Mouse (Mus musculus) Muller cell, postnatal 12 days (primary cell): ENCODE results near the gene Zfp109.
"Not testable (repeated sequence)": the region's sequence is repeated elsewhere in the genome, so short reads cannot be mapped to it uniquely, and the experiment has no call there.

Experiments
- DNase-seq: peaks from one replicate; pipeline ENCODE4 v3.0.0-alpha.2; 2015; ENCODE audit errors: inconsistent ontology term

Zfp109 gene

DNA sequence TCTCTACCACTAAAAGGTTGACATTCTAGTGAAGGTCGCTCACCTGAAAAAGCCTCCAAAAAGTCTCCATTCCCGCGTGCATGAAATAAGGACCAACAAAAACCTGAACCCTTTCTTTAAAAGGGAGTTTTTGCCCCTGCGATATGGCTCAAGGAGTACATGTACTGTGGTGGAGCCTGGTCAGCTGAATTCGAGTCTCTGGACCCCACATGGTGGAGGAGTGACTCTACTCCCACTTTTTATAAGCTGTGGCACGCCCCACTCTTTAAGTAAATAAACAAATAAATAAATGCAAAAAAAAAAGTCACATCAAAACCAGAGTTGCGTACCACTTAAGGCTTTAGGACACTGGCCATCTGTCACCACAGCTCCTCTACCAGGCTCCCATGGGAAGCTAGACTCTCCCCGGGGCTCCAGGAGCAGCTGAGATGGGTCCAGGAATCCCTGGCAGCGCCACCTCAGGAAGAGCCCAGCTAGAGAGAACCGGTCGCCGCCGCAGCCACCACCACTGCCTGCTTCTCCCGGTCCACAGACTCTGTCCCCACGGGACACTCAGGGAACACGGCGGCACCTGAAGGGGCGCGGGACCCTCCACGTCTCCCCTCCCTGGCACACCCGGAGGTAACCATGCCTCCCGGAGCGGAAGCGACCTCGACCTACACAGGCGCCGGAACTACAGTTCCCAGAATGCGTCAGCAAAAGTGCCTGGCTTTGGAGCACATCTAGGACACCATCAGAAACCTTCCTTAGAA, at the start of gene Zfp109:
Gene Zfp109 (minus strand): TSS at position 521 of the 752 bp plus-strand sequence.
- DNase-seq: peak; percentile 47

DNA sequence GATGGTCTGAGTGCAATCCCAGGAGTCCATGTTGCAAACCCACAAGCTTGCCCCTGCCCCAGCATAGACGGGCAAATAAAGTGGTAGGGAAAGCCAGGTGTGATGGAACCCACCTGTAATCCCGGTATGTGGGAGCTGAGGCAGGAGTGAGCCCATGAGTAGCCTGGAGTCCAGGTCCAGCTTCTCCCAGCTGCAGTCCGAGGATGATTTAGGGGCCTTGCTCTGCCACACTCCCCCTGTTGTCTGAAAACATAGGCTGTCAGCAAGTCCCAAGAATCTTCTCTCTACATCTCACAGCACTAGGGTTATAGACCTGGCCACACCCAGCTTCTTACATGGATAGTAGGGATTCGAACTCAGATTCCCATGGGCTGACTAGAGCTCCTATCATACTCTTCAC, 49.6 kb upstream of the Zfp109 start:
- DNase-seq: no peak

DNA sequence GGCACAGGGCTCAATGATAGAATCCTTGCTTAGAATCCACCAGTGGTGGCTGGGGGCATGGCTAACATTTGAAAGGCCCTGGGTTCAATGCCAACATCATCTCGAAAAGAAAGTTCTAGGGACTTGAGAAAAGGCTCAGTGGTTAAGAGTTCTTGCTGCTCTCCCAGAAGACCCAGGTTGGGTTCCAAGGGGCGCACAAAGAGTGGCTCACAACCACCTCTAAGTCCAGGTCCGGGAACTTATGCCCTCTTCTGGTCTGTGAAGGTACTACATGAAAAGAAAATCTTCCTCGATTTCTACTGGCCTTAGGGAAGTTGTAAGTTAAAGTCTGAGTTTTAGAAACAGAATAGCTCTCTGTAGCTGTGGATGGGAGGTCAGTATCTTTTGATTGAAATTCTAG, 48.7 kb upstream of the Zfp109 start:
- no peak for DNase-seq

DNA sequence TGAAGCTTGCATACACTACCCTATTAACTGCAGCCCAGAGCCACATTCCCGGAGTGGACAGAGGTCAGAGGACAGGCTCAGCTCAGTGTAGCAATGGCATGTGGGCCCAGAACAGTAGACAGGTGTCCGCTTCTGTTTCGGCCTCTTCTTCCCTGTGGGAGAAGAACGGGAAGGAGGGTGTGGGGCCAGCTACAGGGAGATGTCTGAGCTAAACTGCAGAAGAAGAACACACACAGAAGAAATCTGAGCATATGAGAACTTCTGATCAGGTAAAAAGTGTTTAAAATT, 43.4 kb upstream of the Zfp109 start:
- no peak for DNase-seq

DNA sequence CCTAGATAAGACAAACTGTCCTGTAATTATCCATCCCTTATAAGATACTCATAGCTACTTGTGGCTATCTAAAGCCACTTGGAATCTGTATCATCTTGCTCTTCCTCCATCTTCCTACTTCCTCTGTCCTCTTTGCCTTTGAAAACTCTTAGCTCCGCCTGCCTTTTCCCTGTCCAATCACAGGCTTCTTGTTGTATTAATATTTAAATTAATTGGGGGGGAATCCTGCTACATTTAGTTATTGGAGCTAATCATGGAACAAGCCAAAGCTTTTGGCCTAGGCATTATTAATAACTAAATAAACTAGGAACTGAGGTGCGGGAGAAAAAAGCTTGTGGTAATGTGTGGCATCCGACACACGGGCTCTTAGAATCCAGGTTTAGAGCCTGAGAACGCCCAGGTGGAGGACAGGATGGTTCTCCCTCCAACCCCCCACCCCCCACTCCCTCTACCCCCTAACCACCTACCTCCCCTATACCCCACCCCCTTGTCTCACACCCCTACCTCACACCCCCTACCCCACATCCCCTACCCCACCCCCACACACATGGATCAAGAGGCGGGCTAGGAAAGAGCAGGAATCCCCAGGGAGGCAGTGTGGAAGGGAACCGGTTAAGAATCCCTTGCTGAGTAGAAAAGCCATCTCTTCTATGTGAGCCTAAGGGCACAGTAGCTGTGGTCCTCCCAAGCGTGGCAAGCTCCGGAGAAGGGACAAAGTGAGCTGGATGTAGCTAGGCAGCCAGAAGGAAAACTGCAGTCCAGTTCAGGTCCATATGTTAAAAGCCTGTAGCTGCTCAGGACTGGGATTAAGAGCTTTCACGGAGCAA, 42.9 kb upstream of the Zfp109 start:
- DNase-seq: no peak

DNA sequence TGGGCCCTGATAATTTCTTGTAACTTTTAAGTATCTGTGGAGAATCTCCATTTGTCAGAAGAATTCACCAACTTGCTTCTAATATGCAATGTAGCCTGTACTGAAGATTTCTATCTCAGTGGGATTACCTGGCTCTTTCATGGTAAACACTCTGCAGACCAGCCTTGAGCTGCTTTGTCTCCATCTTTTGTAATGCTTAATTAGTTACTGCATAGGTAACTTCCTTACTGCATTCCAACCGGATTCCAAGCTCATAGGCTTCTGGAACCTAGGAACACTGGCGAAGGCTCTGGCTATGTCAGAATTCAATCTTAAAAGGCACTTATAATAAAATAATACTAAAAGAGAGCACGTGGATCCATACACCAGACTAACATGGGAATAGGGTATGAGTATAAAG, 41.4 kb upstream of the Zfp109 start:
- not testable (repeated sequence) for DNase-seq

DNA sequence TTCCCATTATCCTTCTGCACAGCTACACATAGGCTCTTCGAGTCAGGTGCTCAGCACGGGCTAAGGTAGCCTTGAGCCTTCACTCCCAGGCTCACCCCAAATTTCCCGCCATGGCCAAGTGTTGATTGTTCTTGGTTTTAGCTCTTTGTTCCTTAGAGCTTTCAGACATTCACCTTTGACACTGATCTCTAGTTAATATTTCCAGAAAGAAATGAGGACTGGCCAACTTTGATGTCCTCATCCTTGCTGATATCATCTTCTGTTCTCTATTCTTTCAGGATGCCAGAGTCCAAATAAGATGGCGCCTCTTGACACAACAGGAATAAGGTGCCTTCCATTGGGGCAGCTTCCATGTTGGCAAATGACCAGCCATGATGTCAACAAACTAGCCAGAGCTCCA, 37.1 kb upstream of the Zfp109 start:
- DNase-seq: no peak

DNA sequence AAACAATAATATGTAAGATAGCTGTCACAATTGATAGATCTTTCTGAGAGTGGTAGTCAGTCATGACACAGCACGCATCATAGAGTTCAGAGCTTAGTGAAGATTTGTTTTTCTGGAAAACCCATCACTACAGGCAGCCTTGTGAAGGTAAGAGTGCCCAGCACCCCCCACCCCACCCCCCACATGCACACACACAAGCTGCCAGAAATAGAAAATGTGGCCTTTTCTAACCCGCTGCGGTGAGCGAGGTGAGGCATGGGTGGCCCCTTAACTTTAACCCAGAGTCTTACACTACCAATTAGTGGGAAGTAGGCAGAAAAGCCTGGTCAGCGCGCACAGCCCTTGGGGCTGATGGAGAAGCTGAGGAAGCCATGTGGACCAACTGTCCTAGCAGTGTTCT, 33.8 kb upstream of the Zfp109 start:
- DNase-seq: no peak

DNA sequence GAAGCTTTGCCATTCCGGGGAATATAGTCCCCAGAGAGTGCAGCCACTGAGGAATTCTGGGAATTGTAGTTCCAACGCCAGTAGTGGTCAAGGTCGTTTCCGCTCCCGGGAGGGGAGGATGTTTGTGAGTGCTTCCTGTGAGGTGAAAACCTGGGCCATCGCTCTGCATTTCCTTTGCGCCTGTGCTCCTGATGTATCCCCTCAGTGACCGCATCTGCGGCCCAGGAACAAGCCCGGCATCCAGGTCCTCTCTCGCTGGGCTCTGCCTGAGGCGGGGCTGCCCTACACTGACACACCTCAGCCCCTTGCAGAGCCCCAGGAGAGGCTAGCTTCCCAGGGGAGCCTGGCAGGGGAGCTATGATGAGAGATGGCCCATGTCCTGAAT, 32.9 kb upstream of the Zfp109 start, which contains the start of gene Zfp93:
Gene Zfp93 (plus strand): TSS at position 133 of the 385 bp plus-strand sequence.
- peak; percentile 83 for DNase-seq

DNA sequence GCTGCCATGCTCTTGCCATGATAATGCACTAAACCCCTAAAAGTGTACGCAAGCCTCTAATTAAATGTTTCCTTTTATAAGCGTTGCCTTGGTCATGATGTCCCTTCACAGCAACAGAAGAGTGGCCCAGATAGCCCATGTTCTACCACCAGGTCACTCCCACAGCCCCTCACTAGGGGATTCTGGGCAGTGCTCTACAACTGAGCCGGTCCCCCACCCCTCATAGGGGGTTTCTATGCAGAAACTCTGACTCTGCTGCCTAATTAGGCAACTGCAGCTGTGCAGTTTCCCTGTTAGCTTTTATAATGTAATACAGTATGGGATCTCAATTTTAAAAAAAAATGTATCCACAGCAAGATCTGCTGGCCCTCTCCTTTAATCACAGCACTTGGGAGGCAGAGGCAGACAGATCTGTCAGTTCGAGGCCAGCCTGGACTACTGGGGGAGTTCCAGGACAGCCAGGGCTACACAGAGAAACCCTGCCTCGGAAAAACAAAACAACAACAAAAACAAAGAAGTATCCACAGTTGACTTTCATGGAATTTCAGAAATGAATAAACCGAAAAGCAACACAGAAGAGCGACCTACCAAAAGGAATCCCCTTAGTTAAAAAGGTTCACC, 32.4 kb upstream of the Zfp109 start:
- no peak for DNase-seq

DNA sequence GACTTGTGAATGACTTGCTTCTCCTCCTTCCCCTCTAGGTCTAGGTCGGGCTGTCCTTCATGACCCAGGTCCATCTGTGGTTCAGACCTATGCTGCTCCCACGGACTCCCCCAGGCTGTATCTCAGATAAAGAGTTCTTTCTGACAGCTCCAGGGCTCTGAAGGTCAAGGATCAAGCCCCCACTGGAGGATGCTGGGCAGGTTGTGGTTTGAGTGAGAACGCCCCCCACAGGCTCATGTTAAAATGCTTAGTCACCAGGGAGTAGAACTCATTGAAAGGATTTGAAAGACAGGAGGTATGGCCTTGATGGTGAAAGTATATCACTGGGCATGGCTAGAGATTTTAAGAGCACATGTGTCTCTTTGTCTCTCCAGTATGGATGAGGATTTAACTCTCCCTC, 31.9 kb upstream of the Zfp109 start:
- no peak for DNase-seq

DNA sequence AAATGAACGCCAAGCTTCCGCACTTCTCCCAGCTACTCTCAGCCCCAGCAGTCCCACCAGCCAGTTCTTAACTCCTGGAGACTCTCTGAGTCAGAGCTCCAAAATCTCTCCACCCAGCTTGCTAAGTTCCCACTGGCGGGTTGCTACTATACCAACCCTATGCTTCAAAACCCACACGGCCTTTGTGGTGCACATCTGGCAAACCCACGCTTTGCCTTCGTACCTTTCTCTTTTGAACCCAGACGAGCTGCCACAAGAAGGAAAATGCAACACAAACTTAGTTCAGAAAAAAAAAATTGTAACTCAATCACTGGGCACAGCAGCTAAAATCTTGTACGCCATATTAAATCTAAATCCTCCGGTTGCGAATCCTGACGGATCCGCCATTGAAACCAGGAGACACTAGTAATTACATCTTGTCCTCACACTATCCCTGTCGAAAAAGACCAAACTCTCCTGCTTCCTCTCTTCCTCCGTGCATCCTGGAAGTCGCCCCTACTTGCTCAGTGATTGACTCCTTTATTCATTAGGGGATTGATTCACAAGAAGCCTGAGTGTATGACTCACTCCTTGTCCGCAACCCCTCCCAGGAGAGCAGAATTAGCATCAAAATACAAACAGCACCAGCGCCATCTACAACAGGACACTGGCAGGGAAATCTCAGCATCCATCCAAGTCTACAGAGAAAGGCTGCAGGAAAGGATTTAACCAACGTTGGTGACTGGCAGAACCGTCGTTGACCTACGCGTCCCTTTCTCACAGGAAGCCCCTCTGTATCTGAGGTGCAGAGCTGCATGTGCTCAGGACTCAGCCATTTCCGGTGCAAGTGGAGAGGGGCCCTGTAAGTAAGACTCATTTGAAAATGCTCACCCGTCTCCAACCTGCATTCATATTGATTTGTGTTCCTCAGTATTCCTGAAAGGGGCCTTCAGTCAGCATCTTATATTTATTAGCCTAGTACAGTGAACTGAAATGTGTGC, 31.1 kb upstream of the Zfp109 start:
- DNase-seq: peak; percentile 6

DNA sequence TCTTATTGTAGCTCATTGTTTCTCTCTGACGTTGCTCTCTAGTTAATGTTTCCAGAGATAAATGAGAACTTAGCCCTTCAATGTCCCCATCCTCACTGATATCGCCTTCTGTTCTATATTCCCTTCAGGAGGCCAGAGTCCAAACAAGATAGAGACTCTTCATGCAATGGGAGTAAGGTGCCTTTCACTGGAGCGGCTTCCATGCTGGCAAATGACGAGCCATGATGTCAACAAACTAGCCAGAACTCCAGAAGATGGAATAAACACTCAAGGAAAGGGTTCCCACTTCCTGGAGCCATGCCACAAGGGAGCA, 22.6 kb upstream of the Zfp109 start:
- no peak for DNase-seq

DNA sequence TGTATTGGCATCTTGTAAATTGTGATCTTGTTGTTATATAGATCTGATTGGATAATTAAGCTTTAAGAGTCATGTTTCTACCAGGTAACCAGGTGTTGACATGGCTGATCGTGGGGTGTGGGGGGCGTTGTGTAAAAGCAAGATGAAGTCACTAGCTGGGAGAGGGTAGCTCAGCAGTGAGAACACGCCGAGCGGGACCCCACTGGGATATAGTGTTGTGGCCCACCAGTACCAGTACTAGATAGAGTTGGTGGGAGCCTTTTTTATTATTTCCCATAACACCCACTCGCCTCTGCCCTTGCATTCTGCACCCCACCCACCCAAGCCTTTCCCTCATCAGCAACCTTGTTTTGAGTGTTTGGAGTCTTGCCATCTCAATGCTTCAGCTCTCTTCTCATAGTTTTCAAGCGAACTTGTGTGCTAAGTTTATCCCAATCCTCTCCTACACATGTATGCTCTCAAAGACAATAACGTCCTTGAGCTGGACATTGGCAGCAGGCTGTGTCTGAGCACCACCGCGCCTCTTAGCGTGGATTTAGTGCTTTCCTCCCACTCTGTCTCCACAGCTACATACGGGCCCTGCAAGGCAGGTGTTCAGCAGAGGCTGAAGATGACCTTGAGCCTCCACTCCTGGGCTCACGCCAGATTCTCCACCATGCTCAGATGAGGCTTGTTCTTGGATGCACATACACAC, 22.1 kb upstream of the Zfp109 start:
- DNase-seq: no peak

DNA sequence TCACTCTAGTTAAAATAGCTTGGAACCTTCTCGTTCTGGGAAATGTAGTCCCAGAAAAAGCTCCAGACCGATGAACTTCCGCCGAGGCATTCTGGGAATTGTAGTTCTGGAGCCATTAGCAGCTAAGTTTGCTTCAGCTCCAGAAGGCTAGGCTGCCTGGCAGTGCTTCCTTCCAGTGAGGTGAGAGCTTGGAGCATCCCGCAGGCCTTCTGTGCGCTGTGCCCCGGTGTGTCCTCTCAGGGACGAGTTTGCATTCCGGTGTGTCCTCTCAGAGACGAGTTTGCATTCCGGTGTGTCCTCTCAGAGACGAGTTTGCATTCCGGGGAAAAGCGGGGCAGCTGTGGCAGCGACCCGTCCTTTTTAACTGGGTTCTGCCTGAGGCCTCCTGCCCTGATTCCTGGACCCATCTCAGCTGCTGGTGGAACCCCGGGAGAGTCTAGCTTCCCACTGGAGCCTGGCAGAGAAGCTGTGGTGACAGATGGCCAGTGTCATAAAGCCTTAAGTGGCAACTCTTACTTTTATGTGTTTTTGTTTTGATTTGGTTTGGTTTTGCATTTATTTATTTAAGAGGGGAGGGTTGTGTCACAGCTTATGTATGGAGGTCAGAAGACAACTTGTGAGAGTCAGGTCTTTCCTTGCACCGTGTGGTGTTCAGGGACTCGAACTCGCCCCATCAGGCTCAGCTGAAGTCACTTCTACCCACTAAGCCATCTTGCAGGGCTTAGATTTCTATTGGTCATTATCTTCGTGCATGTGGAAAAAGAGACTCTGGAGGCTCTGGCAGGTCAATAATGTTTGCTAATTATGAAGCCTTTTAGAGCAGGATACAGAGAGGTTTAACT, 17.5 kb upstream of the Zfp109 start, which contains the start of gene Zfp108:
Gene Zfp108 (plus strand): TSS at position 162 of the 842 bp plus-strand sequence.
- peak; percentile 79 for DNase-seq

DNA sequence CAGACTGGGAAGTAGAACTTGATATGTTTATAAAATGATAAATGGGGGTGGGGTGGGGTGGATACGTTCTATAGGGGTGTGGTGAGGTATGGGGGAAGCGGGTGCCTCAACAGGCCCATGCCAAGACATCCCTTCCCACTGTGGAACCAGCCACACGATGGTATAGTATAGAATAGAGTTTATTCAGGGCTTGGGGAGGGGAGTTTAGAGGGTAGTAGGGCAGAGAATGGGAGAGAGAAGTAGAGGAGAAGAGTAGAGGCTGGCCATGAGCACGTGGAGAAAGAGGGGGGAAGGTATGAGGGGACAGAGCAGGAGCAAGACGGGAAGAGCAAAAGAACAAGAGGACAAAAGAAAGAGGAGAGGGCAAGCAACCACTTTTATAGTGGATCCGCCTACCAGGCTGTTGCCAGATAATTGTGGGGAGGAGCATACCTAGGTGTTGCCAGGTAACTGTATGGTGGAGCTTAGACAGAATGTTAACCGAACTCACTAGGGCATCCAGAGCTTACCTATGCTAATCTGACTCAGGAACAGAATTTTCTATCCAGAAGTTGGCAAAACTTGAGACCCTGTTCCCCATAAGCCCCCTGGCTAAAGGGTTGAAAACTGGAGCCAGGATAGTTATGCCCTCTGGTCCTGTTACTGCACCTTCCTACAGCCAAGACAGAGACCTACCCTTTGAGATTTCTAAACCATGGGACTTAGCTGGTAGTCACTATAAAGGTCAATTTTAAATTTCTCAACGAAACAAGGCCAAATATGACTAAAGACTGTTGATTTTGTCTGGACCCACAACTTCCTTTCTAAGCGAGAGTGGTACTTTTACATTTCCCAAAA, 16.6 kb upstream of the Zfp109 start:
- DNase-seq: peak; percentile 11

DNA sequence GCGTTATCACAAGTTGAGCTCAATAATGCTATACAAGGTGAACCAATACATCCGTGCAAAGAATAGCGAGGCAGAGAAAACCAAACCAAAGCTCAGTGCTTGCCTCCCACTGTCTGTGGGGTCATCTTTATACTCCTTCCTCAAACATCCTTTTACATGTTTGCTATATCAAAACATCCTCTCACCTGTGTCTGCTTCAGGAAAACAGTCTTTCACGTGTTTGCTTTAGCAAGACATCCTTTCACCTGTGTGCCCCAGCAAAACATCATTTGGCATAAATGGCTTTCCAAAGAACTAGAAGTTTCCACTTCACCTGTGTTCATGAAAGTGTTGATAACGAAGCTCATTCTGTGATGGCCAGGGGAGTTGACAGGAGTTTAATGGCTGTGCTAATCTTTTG, 26.0 kb downstream of the Zfp109 start, which contains the start of gene Zfp111:
Gene Zfp111 (minus strand): TSS at position 101 of the 400 bp plus-strand sequence.
- no peak for DNase-seq

DNA sequence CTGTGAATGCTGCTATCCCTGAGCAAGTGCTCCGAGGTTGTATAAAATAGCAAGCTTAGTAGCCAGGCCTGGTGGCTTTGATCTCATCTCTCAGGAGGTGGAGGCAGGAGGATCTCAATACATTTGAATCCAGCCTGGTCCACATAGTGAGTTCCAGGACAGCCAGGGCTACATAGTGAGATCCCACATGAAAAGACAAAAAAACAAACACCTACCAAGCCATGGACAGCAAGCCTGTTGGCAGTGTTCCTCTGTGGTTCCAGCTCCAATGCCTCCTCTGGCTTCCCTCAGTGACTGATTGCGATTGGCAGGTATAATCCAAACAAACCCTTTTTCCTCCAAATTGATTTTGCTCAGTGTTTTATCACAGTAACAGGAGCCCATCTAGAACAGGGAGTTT, 27.1 kb downstream of the Zfp109 start:
- DNase-seq: no peak

DNA sequence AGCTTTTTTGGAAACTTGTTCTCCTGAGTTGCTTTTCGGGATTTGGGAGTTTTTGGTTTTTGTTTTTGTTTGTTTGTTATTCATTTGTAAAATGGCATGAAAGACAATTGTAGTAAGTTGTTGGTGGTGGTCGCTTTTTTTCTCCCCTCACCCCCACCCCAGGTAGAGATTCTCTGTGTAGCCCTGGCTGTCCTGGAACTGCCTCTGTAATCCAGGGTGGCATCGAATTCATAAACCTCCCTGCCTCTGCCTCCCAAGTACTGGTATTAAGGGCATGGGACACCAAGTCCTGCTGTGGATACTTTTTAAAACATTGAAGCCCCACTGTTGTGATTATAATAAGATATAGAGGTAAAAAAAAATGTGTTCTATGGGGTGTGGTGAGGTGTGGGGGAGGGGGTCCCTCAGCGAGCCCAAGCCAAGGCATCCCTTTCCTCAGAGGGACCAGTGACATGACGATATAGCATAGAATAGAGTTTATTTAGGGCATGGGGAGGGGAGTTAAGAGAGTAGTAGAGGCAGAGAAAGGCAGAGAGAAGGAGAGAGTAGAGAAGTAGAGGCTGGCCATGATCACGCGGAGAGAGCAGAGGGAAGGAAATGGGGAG, 29.0 kb downstream of the Zfp109 start:
- no peak for DNase-seq
